Mouse (Mus musculus): Measurements from ENCODE around the gene Col4a2.

Gene Col4a2

DNA sequence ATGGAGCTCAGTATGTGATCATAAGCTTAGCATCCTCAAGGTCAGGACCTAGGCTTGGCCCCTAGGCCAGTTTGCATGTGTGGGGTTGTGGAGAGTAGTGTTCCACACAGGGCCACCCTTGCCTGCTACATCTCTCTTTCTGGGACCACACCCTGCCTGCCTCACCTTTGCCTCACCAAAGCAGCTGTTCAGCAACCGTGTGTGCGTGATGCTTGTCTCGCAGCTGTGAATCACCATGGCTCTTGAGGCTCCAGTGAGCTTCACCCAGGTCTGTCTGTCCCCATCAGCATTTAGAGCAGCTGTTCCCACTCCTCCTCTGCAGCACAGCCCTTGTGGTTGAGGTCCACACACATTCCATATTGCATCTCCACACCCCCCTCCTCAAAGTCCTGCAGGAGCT is 43.3 kb downstream of the Col4a2 start:
- intact Hi-C loops (cut with DNase I): no loop called here

- intact Hi-C loops (cut with DNase I): no loop called here
These were observed 44.2 kb downstream of the Col4a2 start for GRCm38 (mm10) chr8:11356776-11357175.

- intact Hi-C loops (cut with DNase I): no loop called here
These were observed 45.4 kb downstream of the Col4a2 start for GRCm38 (mm10) chr8:11357921-11358436.

DNA sequence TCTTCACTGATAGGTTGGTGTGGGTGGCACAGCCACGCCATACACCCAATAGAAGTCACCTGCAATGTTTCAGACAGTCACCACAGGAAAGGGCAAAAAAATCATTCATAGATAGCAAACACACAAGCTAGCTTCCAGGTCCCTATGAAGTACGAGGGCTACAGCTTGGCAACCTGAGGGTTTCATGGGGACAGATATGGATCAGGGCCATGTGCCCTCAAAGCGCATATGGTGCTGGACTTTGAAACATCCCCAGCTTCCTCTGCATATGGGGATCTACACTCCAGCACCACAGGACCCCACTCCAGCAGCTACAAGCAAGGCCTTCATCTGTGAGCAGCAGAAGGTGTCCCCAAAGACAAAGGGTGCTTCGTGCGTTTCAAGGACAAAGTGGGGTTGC is 47.2 kb downstream of the Col4a2 start:
- intact Hi-C loops (cut with DNase I): no loop called here

GRCm38 (mm10) chr8:11361546-11362277 is 49.1 kb downstream of the Col4a2 start:
- intact Hi-C loops (cut with DNase I): no loop called here

GRCm38 (mm10) chr8:11362278-11363214 is 49.9 kb downstream of the Col4a2 start:
- intact Hi-C loops (cut with DNase I): no loop called here

DNA sequence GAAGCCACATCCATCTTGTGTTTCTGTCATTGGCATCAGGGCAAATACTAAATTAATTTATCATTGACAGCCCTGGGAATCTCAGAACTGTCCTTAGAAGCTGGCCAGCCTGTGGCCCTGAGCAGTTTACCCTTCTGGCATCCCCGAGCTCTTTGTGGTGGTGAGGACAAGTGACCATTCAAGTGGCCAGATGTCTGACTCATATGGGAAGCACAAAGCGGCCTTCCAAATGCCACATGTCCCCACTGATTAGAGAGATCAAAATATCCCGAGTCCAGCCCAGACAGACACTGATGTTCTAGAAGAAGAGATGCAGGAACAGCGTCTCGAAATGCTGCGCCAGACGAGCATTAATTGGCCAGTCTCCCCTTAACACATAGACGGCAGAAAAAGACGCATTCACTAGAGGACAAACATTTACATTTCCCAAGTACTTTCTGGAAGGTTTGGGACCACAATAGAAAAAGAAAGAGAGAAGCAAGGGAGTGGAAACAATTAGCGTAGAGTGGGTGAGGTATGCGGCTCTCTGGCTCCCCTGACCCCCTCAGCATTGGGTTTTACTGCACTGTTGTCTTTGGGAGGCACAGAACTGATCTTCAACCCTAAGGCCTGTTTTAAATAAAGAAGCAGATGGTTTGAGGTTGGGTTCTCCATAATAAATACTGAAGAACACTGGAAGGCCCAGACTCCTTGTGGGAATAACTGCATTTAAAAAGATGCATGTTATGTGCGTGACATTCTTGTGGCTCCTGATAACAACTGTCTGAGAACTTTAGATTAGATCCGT is 50.9 kb downstream of the Col4a2 start:
- intact Hi-C loops (cut with DNase I): no loop called here

DNA sequence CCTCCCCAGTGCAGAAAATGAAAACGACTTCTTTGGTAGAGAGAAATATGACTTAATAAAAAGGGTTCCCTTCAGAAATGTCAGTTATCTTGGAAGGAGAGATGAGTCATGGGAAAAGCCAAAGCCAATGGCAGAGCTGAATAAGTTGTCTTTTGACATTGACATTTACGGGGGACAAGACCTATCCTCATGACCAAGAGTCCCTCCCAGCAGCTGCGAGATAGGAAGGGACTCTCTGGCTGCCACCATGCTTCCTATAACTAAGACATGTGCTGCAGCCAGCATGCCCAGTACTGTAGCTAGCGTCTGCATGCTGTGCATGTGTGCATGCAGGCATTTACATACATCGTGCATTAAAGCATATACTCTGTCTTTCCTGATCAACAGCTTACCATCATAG is 53.6 kb downstream of the Col4a2 start:
- intact Hi-C loops (cut with DNase I): no loop called here

GRCm38 (mm10) chr8:11366741-11367140 is 54.1 kb downstream of the Col4a2 start:
- intact Hi-C loops (cut with DNase I): no loop called here

- intact Hi-C loops (cut with DNase I): no loop called here
These were observed 55.1 kb downstream of the Col4a2 start for GRCm38 (mm10) chr8:11367670-11368069.

GRCm38 (mm10) chr8:11369526-11370203 is 57.1 kb downstream of the Col4a2 start:
- intact Hi-C loops (cut with DNase I): no loop called here

- intact Hi-C loops (cut with DNase I): no loop called here
These were observed 58.7 kb downstream of the Col4a2 start for GRCm38 (mm10) chr8:11371347-11371746.

DNA sequence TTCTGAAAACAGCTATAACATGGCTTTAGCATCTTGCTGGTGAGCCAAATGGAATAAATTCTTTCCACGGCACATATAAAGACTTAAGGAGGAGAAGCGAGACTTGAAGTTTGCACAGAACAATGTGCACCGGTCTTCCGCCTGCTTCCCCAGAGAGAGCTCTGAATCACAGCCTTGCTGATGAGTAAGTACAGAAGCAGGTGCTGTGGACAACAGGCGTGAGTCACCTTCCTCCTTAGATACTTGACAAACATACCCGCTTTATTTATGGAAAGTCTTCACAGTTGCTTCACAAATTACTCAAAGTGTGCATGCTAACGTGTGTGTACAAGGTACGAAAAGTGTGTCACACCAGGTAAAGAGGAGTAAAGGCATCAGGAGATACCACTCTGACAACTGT is 59.5 kb downstream of the Col4a2 start:
- intact Hi-C loops (cut with DNase I): no loop called here

GRCm38 (mm10) chr8:11373643-11374325 is 61.2 kb downstream of the Col4a2 start:
- intact Hi-C loops (cut with DNase I): no loop called here

DNA sequence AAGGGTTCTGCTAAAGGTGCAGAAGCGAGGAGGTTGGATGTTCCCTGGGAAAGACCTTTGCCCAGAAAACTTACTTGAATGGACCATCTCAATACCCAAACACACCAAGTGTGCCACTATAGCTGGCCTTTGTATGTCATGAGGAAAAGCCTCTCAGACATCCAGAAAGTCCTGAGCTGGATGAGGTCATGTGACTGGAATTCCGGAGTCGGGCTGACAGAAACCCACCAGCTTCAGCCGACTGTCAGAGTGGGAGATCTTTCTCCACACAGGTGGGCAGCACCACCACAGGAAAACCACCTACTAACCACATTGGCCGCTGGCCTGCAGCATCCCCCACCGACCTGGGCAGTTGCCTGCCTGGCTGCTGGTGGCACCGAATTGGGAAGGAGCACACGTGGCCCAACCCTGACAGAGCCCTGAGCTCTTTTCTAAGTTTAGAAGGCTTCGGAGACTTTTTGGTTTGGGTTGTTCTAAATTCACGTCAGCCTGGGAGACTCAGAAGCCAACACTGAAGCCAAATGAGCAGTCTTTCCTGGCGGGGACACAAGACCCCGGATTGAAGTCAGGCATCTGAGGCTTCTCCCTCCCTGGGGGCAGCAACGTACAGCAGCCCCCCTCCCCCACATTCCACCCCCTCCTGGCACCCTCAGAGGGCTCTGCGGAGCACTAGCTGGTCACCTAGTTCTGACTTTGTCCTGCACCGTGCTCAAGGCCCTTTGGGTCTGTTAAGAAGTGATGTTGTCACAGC is 61.9 kb downstream of the Col4a2 start:
- intact Hi-C loops (cut with DNase I): no loop called here

DNA sequence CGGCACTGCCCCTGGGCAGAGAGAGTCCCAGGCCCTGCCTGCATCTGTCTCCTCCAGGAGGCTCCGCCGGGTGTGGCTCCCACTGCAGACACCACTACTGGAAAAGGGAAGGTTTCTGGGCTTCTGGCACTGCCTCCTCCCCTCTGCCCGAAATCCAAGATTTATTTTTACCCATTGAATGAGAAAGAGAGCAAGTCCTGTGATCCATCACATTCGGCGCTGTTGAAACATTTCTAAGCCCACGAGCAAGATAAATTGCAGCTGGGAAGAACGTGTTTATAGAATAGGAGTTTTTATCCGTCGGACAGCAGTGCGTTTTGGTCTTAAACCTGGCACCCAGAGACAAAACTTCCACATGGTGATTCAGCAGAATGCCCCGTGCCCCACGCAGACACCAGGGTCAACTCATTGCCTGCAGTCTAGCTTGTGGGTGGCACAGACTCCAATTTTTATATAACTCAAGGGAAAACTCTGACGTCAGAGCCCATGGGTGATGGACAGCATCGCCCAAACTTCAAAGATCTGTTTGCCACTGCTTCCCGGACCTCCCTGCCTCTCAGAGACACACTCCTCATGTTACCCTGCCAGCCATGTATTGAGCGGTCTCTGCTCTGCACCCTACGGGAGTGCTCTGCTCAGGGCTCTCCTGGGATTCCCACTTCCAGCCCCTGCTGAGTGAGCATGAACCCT is 63.3 kb downstream of the Col4a2 start:
- intact Hi-C loops (cut with DNase I): no loop called here

DNA sequence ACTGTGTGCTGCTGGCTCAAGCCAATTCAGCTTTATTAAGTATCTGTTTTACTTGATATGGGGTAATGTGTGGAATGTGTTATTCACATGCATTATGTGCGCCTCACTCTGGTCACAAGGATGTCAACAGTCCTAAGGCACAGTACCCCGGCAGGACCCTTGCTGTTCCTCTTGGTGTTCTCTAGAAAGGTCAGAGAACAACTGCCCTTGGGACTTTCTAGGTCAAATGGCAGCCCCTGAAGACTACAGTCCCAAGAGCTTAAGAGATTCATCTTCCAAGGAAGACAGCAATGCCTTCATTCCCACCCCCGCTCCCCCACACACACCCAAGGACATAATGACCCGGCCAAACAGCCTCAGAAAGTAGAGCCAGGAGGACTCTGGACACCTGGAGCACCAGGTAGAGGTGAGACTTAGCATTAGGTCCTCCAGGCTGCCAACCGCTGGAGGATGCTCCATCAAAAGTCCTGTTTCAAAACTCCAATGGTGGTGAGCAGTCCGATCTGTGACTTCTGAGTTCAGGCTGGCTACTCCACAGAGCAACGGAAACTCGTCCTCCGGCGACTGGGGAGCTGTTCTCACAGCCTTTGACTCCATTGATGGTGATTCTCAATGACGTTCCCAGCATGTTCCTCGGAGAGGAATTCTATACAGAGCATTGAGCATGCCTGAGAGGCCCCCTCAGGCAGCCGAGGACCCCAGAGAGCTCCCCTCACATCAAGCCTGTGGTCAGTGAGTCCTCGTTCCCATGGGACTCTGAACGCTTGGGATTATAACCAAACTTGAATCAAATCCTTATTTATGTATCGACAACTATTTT is 65.0 kb downstream of the Col4a2 start:
- intact Hi-C loops (cut with DNase I): no loop called here

GRCm38 (mm10) chr8:11379590-11379989 is 67.0 kb downstream of the Col4a2 start:
- intact Hi-C loops (cut with DNase I): no loop called here

Measured in adrenal gland (tissue).